Mouse (Mus musculus) neutrophil, adult 65 days (primary cell): ENCODE results near the gene Msgn1. TPM values are rescaled to one million over a fixed set of nuclear protein-coding genes. Genes with fewer than 3 reads are reported as not detected.

Experiments used
- total RNA-seq: library from RNA; stranded (reverse); gene quantifications from 2 replicates; pipeline ENCODE4 v1.2.4, GENCODE M21; 2023

Msgn1 gene
- not detected in 2 replicates for total RNA-seq

DNA sequence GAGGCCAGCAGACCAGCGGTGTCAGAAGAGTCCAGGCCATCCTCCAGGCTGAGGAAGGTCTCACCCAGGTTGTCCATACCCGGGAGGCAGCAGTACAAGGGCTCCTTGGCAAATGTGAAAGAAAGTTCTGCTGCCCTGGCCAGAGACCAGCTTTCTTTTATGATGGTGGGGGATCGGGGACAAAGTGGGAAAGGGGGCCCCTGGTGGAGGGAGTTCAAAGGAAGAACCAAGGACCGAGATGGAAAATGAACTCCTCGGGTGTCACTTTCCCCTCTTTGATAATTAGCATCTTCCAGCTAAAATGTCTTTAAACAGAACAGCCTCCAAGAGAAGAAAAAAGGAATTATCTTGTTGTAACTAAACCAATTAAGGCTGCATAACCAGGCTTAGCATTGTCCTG, at the start of gene Msgn1:
Gene Msgn1 (minus strand): TSS at position 101 of the 400 bp plus-strand sequence.

Other genes starting within 250 kb of the Msgn1 start
- not detected in 2 replicates for gene Kcns3, start 57.9 kb downstream of the Msgn1 start, total RNA-seq
- 7.3 and 11.6 TPM in 2 replicates for gene Gen1, start 56.8 kb upstream of the Msgn1 start, total RNA-seq
- gene Smc6, start 56.9 kb upstream of the Msgn1 start, total RNA-seq = 23.6 and 26.3 TPM in 2 replicates
- not detected in 2 replicates for gene Vsnl1, start 227.6 kb upstream of the Msgn1 start, total RNA-seq
- gene Rad51ap2, start 247.1 kb upstream of the Msgn1 start, total RNA-seq = not detected in 2 replicates